Mouse (Mus musculus) layer of hippocampus, adult 9-11 months (tissue): ENCODE results near the gene Bmp8b.
"Not testable (repeated sequence)": the region's sequence is repeated elsewhere in the genome, so short reads cannot be mapped to it uniquely, and the experiment has no call there.

ENCODE experiments used
- DNase-seq: peaks from one replicate; pipeline ENCODE4 v3.0.0; 2022

Bmp8b gene

DNA sequence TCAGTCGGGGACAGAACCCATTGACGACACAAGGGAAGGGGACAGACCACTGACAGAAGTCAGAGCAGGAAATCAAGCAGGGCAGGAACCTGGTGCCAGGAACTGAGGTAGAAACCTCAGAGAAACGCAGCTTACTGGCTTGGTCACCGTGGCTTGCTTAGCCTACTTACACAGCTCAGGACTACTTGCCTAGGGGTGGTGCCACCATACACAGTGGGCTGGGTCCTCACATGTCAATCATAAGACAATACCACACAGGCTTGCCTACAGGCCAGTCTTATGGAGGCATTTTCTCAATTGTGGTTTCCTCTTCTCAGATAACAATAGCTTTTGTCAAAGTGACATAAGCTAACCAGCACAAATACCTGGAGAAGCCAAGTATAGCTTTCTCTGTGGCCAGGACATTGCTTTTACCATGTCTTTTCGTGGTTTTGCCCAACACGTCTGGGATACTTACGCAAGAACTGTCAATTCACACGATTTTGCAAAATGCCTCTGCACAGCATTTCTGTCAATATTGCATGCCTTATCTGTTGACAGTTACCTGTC is 7.3 kb downstream of the Bmp8b start:
- DNase-seq: no peak

- not testable (repeated sequence) for DNase-seq
These were observed 9.7 kb downstream of the Bmp8b start for GRCm38 (mm10) chr4:123114651-123115050.

GRCm38 (mm10) chr4:123116011-123116410 is 11.0 kb downstream of the Bmp8b start, which contains the start of gene Oxct2b:
Oxct2b (plus strand) TSS chr4:123116266.
- DNase-seq: no peak

DNA sequence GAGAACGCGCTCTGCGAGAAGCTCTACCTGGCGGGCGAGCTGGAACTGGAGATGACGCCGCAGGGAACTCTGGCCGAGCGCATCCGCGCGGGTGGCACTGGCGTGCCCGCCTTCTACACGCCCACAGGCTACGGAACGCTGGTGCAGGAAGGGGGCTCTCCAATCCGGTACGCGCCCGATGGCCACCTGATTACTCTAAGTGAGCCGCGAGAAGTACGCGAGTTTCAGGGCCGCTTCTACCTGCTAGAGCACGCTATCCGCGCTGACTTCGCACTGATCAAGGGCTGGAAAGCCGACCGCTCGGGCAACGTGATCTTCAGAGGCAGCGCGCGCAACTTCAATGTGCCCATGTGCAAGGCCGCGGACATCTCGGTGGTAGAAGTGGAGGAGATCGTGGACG is 11.7 kb downstream of the Bmp8b start:
- DNase-seq: peak; percentile 15

DNA sequence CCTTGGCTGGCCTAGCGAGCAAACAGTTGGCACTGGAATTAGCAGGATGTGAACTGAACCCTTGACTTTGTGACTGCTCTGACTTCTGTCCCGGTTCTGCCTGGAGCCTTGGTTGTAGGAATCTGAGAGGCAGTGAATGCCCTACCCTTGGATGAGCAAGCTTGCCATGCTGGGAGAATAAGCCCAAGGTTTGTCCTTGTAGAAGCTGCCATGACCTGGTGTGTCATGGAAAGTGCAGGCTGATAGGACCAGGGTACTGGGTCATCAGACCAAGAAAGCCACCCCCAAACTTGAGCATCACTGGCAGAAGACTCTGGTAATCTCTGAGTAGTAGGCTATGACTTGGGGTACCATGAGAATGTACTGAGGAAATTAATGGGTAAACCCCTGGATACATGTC is 16.3 kb downstream of the Bmp8b start:
- DNase-seq: no peak

DNA sequence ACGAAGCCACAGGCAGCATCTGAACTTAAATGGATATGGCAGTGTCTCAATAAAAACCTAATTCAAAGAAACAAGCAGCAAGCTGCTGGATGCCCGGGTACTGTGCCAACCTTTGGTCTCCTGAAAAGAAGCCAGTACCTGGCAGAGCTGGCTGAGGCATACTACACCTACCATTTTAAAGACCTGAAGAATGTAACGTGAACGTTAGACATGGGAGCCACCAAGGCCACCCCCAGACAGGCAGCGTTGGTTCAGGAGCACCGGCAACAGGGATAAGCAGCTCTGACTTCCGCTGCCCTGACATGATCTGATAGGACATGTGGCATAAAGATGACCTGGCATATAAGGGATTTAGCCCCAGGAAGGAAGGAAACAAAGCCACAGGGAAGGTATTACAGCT is 21.7 kb downstream of the Bmp8b start:
- no peak for DNase-seq

DNA sequence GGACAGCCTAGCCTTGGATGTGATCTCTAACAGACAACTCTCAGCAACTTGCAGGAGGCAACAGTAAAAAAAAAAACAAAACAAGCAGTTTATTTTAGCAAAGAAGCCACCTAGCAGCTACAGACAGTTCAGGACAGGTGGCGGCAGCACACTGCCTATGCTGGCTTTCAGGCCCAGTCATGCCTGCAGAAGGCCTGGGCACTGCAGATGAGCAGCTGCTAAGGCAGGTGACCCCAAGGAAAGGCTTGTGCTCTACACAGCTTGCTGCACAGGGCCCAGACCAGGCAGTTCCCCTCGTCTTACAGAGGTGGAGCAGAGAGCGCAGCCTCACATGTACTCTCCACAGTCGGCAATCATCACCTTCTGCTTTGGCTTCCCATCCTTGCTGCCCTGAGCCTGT is 22.1 kb downstream of the Bmp8b start:
- DNase-seq: no peak

DNA sequence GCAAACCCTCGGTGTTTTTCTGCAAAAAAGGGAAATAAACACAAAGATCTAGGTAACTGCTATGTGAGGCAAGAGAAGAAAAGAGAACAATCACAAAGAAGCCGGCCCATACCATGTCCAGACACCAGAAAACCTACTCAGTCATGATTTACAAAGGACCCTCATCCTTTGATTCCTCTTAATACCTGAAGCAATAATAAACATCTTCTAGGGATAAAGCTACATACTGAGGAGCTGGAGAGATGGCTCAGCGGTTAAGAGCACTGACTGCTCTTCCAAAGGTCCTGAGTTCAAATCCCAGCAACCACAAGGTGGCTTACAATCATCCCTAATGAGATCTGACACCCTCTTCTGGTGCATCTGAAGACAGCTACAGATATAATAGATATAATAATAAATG is 32.6 kb downstream of the Bmp8b start:
- no peak for DNase-seq

DNA sequence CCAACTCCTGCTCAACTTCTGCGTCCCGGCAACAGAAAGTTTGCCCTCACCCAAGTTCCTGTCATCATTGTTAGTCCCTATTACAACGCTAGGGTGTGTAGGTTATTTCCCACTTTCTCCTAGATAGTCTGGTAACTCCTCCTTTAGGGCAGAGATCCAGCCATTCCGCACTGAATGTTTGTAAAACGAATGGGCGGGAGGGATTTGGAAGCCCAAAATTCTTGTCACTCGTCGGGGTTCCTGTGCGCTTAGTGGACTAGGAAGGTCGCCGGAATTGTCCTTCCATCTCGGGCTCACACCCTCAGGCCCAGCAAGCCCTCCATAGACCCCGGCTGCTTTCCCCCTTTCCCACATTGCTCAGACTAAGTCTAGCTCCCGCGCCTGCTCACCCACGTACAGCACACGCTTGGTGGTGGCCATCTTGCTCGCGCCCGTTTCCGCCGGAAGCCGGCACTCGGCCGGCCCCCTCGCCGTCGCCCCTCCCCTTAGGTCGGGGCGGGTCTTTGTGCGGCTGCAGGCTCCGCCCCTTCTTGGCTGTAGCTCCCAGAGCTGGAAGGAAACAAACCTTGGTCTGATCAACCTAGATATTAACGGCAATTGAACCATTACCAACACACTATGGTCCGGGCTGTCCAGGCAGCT is 34.7 kb downstream of the Bmp8b start, which contains the start of gene Ppie:
Gene Ppie, minus strand, starts transcription at position 439 of the 642 bp plus-strand sequence.
- peak; percentile 59 for DNase-seq

- peak; percentile 55 for DNase-seq
These were observed 42.6 kb downstream of the Bmp8b start for GRCm38 (mm10) chr4:123147446-123148150.

DNA sequence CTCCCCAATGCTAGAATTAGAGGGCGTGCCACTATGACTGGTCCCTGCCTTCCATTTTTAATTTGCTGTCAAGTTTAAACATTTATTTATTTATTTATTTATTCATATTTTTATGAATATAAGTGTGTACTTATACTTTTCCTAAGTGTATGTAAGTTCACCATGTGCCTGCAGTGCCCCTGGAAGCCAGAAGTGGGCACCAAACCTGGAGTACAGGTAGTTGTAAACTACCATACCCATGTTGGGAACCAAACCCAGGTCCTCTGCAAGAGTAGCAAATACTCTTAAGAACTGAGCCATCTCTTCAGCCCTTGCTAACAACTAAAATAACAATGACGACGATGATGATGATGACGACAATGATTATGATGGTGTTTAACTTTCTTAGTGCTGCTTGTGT is 47.0 kb downstream of the Bmp8b start:
- DNase-seq: no peak

DNA sequence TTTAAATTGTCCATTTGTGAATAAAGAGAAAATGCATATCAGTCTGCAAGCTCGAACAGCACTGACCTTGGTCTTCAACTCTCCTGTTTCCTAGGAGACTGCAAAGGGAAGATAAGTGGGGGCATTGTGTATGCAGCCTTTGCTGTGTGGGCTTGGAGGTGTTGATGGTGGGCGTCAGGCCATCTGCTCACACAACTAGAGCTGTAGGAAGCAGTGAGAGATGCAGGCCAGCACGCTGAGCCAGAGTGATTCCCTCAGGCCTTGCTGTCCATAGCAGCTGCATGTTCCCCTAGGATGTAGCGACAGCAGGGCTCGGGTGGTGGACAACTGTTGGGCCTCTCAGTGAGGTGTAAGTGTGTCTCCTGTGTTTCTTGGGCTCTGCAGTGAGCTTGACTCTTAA is 48.0 kb downstream of the Bmp8b start:
- peak; percentile 86 for DNase-seq

- no peak for DNase-seq
These were observed 50.0 kb downstream of the Bmp8b start for GRCm38 (mm10) chr4:123155004-123155403.

DNA sequence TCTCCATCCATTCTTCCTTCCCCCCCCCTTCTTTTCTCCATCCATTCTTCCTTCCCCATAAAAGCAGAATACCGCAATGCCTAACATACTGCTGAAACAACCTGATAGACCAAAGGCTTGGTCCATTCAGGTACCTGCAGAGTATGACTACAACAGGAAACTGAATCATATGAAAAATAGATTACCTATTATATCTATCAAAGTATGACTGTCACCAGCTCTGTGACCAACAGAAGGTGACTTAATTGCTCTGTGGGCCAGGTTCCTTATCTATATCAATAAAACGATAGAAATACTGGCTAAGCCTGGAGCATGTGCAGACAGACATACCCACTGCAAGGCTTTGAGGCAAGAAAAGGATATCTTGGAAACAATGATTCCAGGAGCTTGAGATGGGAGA is 50.5 kb downstream of the Bmp8b start:
- DNase-seq: no peak

DNA sequence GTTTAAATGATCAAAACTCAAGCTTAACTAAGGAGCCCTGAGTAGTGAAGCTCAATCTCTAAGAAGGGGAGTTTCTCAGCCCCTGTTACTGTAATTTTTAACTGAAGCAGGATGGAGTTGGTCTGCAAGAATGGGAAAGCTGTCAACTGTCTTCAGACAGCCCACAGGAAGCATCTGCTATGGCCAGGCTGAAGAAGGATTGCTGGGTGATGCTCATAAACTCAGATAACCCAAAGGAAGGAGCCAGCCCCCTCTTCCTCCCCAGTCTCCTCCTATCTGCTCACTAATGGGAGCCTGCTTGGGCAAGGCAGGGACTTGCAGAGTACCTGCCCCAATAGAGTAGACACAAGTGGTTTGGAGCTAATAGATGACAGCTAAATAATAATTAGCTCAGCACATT is 50.9 kb downstream of the Bmp8b start:
- DNase-seq: no peak

- DNase-seq: no peak
These were observed 55.6 kb downstream of the Bmp8b start for GRCm38 (mm10) chr4:123160571-123160970.

- DNase-seq: not testable (repeated sequence)
These were observed 56.3 kb downstream of the Bmp8b start for GRCm38 (mm10) chr4:123161251-123161650.

GRCm38 (mm10) chr4:123162305-123162917 is 57.4 kb downstream of the Bmp8b start:
- no peak for DNase-seq

DNA sequence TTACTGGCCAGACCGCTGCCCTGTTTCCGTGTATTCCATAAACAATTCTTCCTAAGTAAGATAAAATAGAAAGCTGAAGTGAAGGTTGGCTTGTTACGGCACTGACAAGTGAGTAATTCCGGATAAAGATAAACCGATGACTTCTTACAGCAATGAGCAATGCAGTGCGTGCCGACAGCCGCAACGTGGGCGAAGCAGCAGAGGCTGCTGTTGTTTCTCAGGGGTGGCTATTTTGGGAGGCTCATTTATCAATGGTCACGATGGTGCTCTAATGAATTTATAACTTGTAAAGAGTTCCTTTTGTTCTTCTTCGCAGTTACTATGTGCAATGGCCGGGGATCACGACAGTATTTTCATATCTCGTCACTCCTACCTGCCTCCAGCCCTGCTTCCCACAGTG is 59.2 kb downstream of the Bmp8b start:
- DNase-seq: peak; percentile 77

DNA sequence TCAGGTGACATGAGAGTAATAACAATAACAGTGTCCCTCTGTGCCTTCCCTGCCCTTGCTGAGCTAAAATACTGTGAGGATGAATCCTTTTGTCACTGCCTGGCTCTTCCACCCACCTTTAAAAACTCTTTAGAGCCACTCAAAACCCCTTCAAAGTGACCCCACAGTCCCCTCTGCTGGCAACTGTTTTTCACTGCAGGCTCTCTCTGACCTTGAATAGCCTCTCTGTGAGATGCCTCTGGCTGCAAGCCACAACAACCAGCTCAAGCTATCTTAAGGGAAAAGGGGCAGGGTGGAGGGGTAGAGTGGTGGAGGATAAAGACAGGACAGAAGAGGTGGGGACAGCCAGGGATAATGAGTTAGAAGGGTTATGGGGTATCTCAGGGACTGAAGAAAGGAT is 66.8 kb downstream of the Bmp8b start:
- DNase-seq: no peak
